Mouse (Mus musculus): ENCODE measurements at regions not wholly inside any gene's neighbourhood (a gene's known extent, or its start where the extent isn't known, plus 50 kb on each side); places are given as distances from the start of the nearest gene placed in this dataset.

DNA sequence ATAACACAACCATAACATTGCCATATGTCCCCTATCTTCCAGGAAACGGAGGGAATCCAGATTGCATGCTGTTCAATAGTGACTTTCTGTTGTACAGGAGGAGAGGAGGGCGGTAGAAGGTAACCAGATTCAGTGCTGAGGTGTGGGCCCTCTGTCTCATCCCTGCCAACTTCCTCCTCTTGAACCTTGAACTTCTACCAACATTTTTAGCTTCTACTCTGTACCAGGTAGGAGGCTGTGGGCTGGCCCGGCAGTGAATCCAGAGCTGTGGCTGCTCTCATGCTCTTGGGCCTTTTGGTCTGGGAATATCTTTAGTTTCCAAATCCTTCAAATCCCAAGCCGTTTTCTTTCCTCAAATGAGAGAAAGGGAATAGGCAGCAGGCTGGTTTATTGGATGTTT, 450.5 kb downstream of the 1810013L24Rik start:
- no peak overlapping the region for H3K27ac ChIP-seq (ENCODE audit: low read depth)
- no peak overlapping the region for H3K4me3 ChIP-seq (ENCODE audit: low read depth, low read length)
- no peaks in the 10 kb centered on the region for H3K27me3 ChIP-seq (replicated peaks; ENCODE audit: control insufficient read depth, insufficient read depth, low read length)
- no peaks in the 10 kb centered on the region for H3K4me1 ChIP-seq (replicated peaks; ENCODE audit: control insufficient read depth, insufficient read depth, low read length)
- ATAC-seq (replicated peaks; ENCODE audit: low FRiP score, low TSS enrichment, low read depth) (no peak), DNase-seq (ENCODE audit: low spot score) (no peak)
- H3K36me3 ChIP-seq (ENCODE audit: control insufficient read depth, insufficient read depth, low read length): no peaks in the 10 kb centered on the region
- WGBS: 76% methylated on average over 4 of the region's 4 CpGs
- no peak overlapping the region for H3K4me2 ChIP-seq (ENCODE audit: low read length)
- no peak overlapping the region for H3K9ac ChIP-seq (ENCODE audit: low read length)
- H3K9me3 ChIP-seq (ENCODE audit: control insufficient read depth, low read length): no peaks in the 10 kb centered on the region

DNA sequence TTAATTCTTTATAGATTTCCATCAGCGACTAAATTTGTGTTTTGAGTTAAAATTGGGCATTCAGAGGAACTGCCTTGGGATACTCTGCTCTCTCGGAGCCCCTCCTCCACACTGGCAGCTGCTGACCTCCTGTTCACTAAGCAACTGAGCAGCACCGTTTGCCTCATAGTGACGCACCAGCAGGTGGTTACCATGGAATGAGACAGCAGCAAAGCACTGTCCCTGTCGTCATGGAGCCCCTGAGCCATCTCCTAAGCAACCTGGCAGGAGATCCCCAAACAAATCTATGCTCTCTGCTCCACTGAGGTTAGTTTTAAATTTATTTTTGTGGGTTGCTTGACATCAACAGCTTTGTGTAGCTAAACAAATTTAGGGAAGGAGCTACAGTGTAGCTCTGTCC, 451.0 kb downstream of the 1810013L24Rik start:
- Histone ChIP-seq H3K36me3 (ENCODE audit: control insufficient read depth, insufficient read depth, low read length) (no peaks in the 10 kb centered on the region), H3K4me2 (ENCODE audit: low read length) (no peak overlapping the region), H3K4me3 (ENCODE audit: low read depth, low read length) (no peak overlapping the region), H3K9me3 (ENCODE audit: control insufficient read depth, low read length) (no peaks in the 10 kb centered on the region), H3K27ac (ENCODE audit: low read depth) (no peak overlapping the region), H3K9ac (ENCODE audit: low read length) (no peak overlapping the region), H3K4me1 (replicated peaks; ENCODE audit: control insufficient read depth, insufficient read depth, low read length) (no peaks in the 10 kb centered on the region), H3K27me3 (replicated peaks; ENCODE audit: control insufficient read depth, insufficient read depth, low read length) (no peaks in the 10 kb centered on the region)
- WGBS: 13% methylated on average over 5 of the region's 5 CpGs
- ATAC-seq (replicated peaks; ENCODE audit: low FRiP score, low TSS enrichment, low read depth) (no peak), DNase-seq (ENCODE audit: low spot score) (no peak)

- H3K9ac ChIP-seq (ENCODE audit: low read length): no peak overlapping the region
- no peaks in the 10 kb centered on the region for H3K27me3 ChIP-seq (replicated peaks; ENCODE audit: control insufficient read depth, insufficient read depth, low read length)
- 54% methylated on average over 3 of the region's 3 CpGs for WGBS
- ATAC-seq (replicated peaks; ENCODE audit: low FRiP score, low TSS enrichment, low read depth): no peak
- H3K9me3 ChIP-seq (ENCODE audit: control insufficient read depth, low read length): no peaks in the 10 kb centered on the region
- no peaks in the 10 kb centered on the region for H3K4me1 ChIP-seq (replicated peaks; ENCODE audit: control insufficient read depth, insufficient read depth, low read length)
- DNase-seq (ENCODE audit: low spot score): no peak
- no peak overlapping the region for H3K4me3 ChIP-seq (ENCODE audit: low read depth, low read length)
- H3K27ac ChIP-seq (ENCODE audit: low read depth): no peak overlapping the region
- no peaks in the 10 kb centered on the region for H3K36me3 ChIP-seq (ENCODE audit: control insufficient read depth, insufficient read depth, low read length)
- H3K4me2 ChIP-seq (ENCODE audit: low read length): no peak overlapping the region
Measured at GRCm38 (mm10) chr16:9284423-9284822, 454.5 kb downstream of the 1810013L24Rik start.

DNA sequence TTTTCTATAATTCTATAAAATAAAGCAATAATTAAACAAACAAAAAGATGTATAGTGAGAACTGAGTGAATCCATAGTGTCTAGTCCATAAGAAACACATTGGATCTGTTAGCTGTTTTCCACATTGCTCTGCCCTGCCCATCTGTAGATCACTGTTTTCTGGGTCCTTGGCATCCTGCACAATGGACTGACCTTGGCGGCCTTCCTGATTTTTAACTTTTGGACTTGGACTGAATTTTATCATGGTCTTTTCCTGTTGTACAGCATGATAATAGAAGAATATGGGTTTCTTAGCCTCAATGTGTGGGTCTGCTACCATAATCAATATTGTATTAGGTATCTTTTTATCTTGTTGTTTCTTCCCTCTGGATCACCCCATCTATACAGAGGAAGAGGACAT, 456.0 kb downstream of the 1810013L24Rik start:
- H3K27me3 ChIP-seq (replicated peaks; ENCODE audit: control insufficient read depth, insufficient read depth, low read length): no peaks in the 10 kb centered on the region
- no peaks in the 10 kb centered on the region for H3K36me3 ChIP-seq (ENCODE audit: control insufficient read depth, insufficient read depth, low read length)
- no peaks in the 10 kb centered on the region for H3K4me1 ChIP-seq (replicated peaks; ENCODE audit: control insufficient read depth, insufficient read depth, low read length)
- H3K4me3 ChIP-seq (ENCODE audit: low read depth, low read length): no peak overlapping the region
- DNase-seq (ENCODE audit: low spot score): no peak
- WGBS: 96% methylated on average over 1 of the region's 1 CpGs
- H3K9ac ChIP-seq (ENCODE audit: low read length): no peak overlapping the region
- no peak overlapping the region for H3K4me2 ChIP-seq (ENCODE audit: low read length)
- no peaks in the 10 kb centered on the region for H3K9me3 ChIP-seq (ENCODE audit: control insufficient read depth, low read length)
- ATAC-seq (replicated peaks; ENCODE audit: low FRiP score, low TSS enrichment, low read depth): no peak
- no peak overlapping the region for H3K27ac ChIP-seq (ENCODE audit: low read depth)

GRCm38 (mm10) chr16:9287557-9287956, 457.7 kb downstream of the 1810013L24Rik start:
- Histone ChIP-seq H3K27ac (ENCODE audit: low read depth) (no peak overlapping the region), H3K4me3 (ENCODE audit: low read depth, low read length) (no peak overlapping the region), H3K27me3 (replicated peaks; ENCODE audit: control insufficient read depth, insufficient read depth, low read length) (no peaks in the 10 kb centered on the region), H3K9ac (ENCODE audit: low read length) (no peak overlapping the region), H3K36me3 (ENCODE audit: control insufficient read depth, insufficient read depth, low read length) (no peaks in the 10 kb centered on the region), H3K4me1 (replicated peaks; ENCODE audit: control insufficient read depth, insufficient read depth, low read length) (no peaks in the 10 kb centered on the region), H3K9me3 (ENCODE audit: control insufficient read depth, low read length) (no peaks in the 10 kb centered on the region), H3K4me2 (ENCODE audit: low read length) (no peak overlapping the region)
- DNase-seq (ENCODE audit: low spot score): no peak
- no peak for ATAC-seq (replicated peaks; ENCODE audit: low FRiP score, low TSS enrichment, low read depth)
- 83% methylated on average over 6 of the region's 6 CpGs for WGBS

DNA sequence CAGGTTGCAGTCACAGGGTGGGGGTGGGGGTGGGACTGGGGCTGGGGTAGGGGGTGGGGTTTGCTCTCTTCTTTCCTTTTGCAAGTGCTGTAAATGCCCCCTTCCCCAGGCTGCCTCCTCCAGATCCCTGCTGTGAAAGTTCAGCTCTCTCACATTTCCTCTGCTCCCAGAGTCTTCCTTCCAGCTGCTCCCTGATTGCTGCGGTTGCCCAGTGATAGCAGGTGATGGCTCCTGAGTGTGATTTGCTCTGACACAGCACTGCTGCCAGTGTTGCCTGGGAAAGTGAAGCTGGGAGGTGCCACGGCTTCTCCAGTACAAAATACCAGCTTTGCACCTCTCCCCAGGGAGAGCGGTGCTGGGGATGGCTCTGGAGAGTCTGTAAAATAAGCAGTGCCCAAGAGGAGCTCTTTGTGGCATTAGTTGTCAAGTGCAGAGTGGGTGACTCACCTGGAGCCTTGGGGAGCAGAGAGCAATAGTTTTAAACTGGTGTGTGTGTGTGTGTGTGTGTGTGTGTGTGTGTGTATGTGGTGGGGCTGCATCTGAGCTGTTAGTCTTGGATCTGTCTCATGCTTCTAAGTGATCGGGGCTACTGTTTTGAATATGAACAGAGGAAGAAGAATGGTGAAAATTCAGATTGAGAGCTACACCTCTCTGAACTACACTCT, 461.6 kb downstream of the 1810013L24Rik start:
- Histone ChIP-seq H3K4me3 (ENCODE audit: low read depth, low read length) (no peak overlapping the region), H3K9ac (ENCODE audit: low read length) (no peak overlapping the region), H3K36me3 (ENCODE audit: control insufficient read depth, insufficient read depth, low read length) (no peaks in the 10 kb centered on the region), H3K4me2 (ENCODE audit: low read length) (no peak overlapping the region), H3K9me3 (ENCODE audit: control insufficient read depth, low read length) (no peaks in the 10 kb centered on the region), H3K27me3 (replicated peaks; ENCODE audit: control insufficient read depth, insufficient read depth, low read length) (no peaks in the 10 kb centered on the region), H3K27ac (ENCODE audit: low read depth) (no peak overlapping the region), H3K4me1 (replicated peaks; ENCODE audit: control insufficient read depth, insufficient read depth, low read length) (no peaks in the 10 kb centered on the region)
- no peak for DNase-seq (ENCODE audit: low spot score)
- 50% methylated on average over 4 of the region's 4 CpGs for WGBS
- ATAC-seq (replicated peaks; ENCODE audit: low FRiP score, low TSS enrichment, low read depth): no peak

DNA sequence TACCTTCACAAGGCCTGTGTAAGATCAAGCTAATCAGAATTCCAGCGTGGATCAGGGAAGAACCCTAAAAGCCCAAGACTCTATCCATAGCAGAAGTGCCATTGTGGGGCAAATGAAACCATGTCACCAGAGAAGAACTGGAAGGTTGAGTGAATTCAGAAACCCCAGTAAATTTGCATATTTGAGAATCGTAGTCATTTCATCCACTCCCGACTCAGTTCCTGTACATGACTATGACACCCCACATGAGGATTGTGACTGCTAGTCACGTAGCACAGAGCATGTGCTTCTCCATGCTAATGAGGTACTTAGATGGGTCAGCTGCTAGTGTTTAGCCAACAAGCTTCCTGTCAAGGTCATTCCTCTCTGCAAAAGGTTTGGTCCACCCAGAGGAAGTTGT, 473.2 kb downstream of the 1810013L24Rik start:
- Histone ChIP-seq H3K4me3 (ENCODE audit: low read depth, low read length) (no peak overlapping the region), H3K4me2 (ENCODE audit: low read length) (no peak overlapping the region), H3K27ac (ENCODE audit: low read depth) (no peak overlapping the region), H3K9ac (ENCODE audit: low read length) (no peak overlapping the region), H3K27me3 (replicated peaks; ENCODE audit: control insufficient read depth, insufficient read depth, low read length) (no peaks in the 10 kb centered on the region), H3K9me3 (ENCODE audit: control insufficient read depth, low read length) (no peaks in the 10 kb centered on the region), H3K4me1 (replicated peaks; ENCODE audit: control insufficient read depth, insufficient read depth, low read length) (no peaks in the 10 kb centered on the region), H3K36me3 (ENCODE audit: control insufficient read depth, insufficient read depth, low read length) (no peaks in the 10 kb centered on the region)
- no peak for DNase-seq (ENCODE audit: low spot score)
- ATAC-seq (replicated peaks; ENCODE audit: low FRiP score, low TSS enrichment, low read depth): no peak
- 77% methylated on average over 4 of the region's 4 CpGs for WGBS

GRCm38 (mm10) chr16:9304079-9304478, 474.2 kb downstream of the 1810013L24Rik start:
- 90% methylated on average over 1 of the region's 1 CpGs for WGBS
- H3K4me2 ChIP-seq (ENCODE audit: low read length): no peak overlapping the region

DNA sequence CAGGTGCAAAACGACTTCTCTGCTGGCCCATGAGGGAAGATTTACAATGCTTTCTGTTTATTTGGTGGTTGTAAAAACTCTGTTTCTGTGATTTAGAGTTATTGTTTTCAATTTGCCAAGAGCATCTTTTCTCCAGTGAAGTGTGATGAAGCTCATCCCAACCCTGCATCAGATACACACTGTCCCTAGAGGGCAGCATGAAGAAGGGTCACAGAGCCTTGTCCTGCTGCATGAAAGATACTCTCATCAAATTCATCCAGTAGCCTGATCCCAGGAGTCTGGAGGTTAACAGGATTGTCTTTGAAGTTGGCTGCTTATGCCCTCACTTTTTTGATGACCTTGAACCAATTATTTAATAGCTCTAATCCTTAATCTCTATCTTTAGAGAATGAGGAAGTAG, 480.8 kb downstream of the 1810013L24Rik start:
- WGBS: 15% methylated on average over 1 of the region's 1 CpGs
- no peak for ATAC-seq (replicated peaks; ENCODE audit: low FRiP score, low TSS enrichment, low read depth)

More at GRCm38 (mm10) chr16:9304079-9304478, 474.2 kb downstream of the 1810013L24Rik start:
- Histone ChIP-seq H3K27ac (ENCODE audit: low read depth) (no peak overlapping the region), H3K4me1 (replicated peaks; ENCODE audit: control insufficient read depth, insufficient read depth, low read length) (no peaks in the 10 kb centered on the region), H3K27me3 (replicated peaks; ENCODE audit: control insufficient read depth, insufficient read depth, low read length) (no peaks in the 10 kb centered on the region), H3K4me3 (ENCODE audit: low read depth, low read length) (no peak overlapping the region), H3K36me3 (ENCODE audit: control insufficient read depth, insufficient read depth, low read length) (no peaks in the 10 kb centered on the region), H3K9me3 (ENCODE audit: control insufficient read depth, low read length) (no peaks in the 10 kb centered on the region), H3K9ac (ENCODE audit: low read length) (no peak overlapping the region)
- no peak for ATAC-seq (replicated peaks; ENCODE audit: low FRiP score, low TSS enrichment, low read depth)
- DNase-seq (ENCODE audit: low spot score): no peak

More for the DNA sequence above, 480.8 kb downstream of the 1810013L24Rik start:
- H3K27me3 ChIP-seq (replicated peaks; ENCODE audit: control insufficient read depth, insufficient read depth, low read length): no peaks in the 10 kb centered on the region
- H3K4me2 ChIP-seq (ENCODE audit: low read length): no peak overlapping the region
- H3K4me1 ChIP-seq (replicated peaks; ENCODE audit: control insufficient read depth, insufficient read depth, low read length): no peaks in the 10 kb centered on the region
- no peak for DNase-seq (ENCODE audit: low spot score)
- no peak overlapping the region for H3K27ac ChIP-seq (ENCODE audit: low read depth)
- H3K4me3 ChIP-seq (ENCODE audit: low read depth, low read length): no peak overlapping the region
- no peaks in the 10 kb centered on the region for H3K36me3 ChIP-seq (ENCODE audit: control insufficient read depth, insufficient read depth, low read length)
- H3K9ac ChIP-seq (ENCODE audit: low read length): no peak overlapping the region
- no peaks in the 10 kb centered on the region for H3K9me3 ChIP-seq (ENCODE audit: control insufficient read depth, low read length)
